Comparison of ENCODE assay signal across 10 mouse cellular contexts in the genomic region with DNA sequence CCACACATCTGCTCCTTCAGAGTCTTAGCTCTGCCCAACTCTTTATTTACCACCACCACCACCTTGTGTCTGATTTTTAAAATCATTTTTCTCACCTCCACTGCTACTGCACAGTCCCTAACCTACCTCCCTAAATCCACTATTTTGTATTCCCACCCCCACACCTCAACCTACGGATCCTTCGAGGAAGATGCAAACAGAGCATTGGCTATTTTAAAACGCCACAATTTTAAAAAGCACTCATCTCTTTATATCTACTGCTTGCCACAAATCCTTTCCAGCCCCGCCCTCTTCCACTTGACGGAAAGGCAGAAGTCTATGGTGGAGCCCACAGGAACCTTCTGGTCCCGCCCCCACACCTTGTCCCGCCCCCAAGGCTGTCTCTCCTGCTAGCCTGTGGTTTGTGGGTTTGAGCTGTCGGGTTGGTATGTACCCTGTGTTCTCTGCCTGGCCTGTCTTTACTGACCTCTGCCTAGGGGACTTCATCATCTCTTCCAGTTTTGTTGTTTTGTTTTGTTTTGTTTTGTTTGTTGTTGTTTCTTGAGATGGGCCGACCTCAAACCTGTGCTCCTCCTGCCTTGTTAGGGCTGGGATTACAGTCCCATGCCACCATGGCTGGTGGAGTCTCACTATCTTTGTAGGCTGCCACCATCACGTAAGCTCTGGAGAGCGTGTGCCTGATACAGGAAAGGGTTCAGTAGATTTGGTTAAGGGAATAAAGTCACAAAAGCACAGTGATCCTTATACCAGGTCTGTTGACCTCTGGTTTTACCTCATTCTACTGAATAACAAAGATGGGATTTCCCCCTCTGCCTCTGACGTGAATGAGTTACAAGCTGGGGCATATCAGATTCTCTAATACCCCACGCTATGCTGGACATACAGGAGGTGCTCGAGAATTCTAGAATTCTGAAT. TPM values are rescaled to one million over a fixed set of nuclear protein-coding genes. Genes with fewer than 3 reads are reported as not detected.
DNase-seq lines count a peak whose midpoint lies in the region; ATAC-seq and TF ChIP-seq lines count a peak whose summit lies in the region.
"Had no signal": no experiment of that assay in that cellular context is flagged by ENCODE, and none has a peak within 500 bp of the region (broad histone marks: within the 10 kb centered on the region; RNA-seq: fewer than 3 reads in every experiment).

No protein-coding gene starts in this region.

- H3K4me2 ChIP-seq in hindbrain, embryonic 11.5 days (replicated peaks; ENCODE audit: low read depth, low read length): no peak overlapping the region

- H3K36me3 ChIP-seq in ES-E14 (ENCODE audit: control insufficient read depth, insufficient read depth, low read length, poor library complexity, severe bottlenecking): no peaks in the 10 kb centered on the region
- no peaks in the 10 kb centered on the region for H3K36me3 ChIP-seq in hindbrain, embryonic 11.5 days (ENCODE audit: control insufficient read depth, insufficient read depth, low read length)

- 84% methylated on average over 14 of the region's 14 CpGs for WGBS in hindbrain, embryonic 11.5 days

- H3K9me3 ChIP-seq in ES-E14 (ENCODE audit: control insufficient read depth, insufficient read depth, low read depth, low read length): no peaks in the 10 kb centered on the region
- H3K9me3 ChIP-seq in hindbrain, embryonic 11.5 days (ENCODE audit: control insufficient read depth, low read length): no peaks in the 10 kb centered on the region

- DNase-seq in B cell, adult 2 months: peak; percentile 80 to 86
- peak; percentile 36 for DNase-seq in ES-E14 (ENCODE audit: low read depth, low spot score)
- DNase-seq in liver: peak; percentile 55
- DNase-seq in gastrocnemius, adult 8-10 months (ENCODE audit: low spot score in 2 of 2): no peak
- DNase-seq in layer of hippocampus, adult 8-10 months (ENCODE audit: low spot score in 2 of 2): no peak
- no peak for DNase-seq in hindbrain, embryonic 11.5 days (ENCODE audit: low spot score)
- DNase-seq in testis, postnatal 14 days (ENCODE audit: low spot score): no peak
- DNase-seq: cerebellum, adult 2 months had no signal

- H3K9ac ChIP-seq in ES-E14 (ENCODE audit: insufficient read depth, low read depth, low read length, poor library complexity, severe bottlenecking): no peak overlapping the region
- H3K9ac ChIP-seq in hindbrain, embryonic 11.5 days (ENCODE audit: low read depth, low read length): no peak overlapping the region

- in situ Hi-C loops in ES-E14 (cut with MboI; ENCODE audit: low sequenced_read_pairs in 2 of 2, unreplicated experiment in 2 of 2): no loop called here

- no peaks in the 10 kb centered on the region for H3K27me3 ChIP-seq in hindbrain, embryonic 11.5 days (ENCODE audit: control insufficient read depth, insufficient read depth, low read length)

- peaks cover 6 to 8% of the 10 kb centered on the region in 2 experiments; a peak in 3 of 4 replicates for H3K4me1 ChIP-seq in ES-E14 (ENCODE audit: control insufficient read depth in 2 of 2, insufficient read depth in 2 of 2, low read length in 2 of 2, poor library complexity in 1 of 2)
- no peaks in the 10 kb centered on the region for H3K4me1 ChIP-seq in hindbrain, embryonic 11.5 days (replicated peaks; ENCODE audit: control insufficient read depth, insufficient read depth, low read length)

- ATAC-seq in neutrophil, adult 5-6 weeks (ENCODE audit: extremely low read depth, insufficient number of reproducible peaks, low FRiP score, poor library complexity, severe bottlenecking): peak; percentile 95
- ATAC-seq in hindbrain, embryonic 11.5 days (ENCODE audit: low FRiP score): no peak

- no peak overlapping the region for H3K4me3 ChIP-seq in ES-E14 (ENCODE audit: insufficient read depth in 1 of 2, low read depth in 1 of 2, low read length in 2 of 2, poor library complexity in 1 of 2, severe bottlenecking in 1 of 2)
- no peak overlapping the region for H3K4me3 ChIP-seq in hindbrain, embryonic 11.5 days (ENCODE audit: low read depth, low read length)
- H3K4me3 ChIP-seq: heart, adult 2 months had no signal

- H3K27ac ChIP-seq in ES-E14 (ENCODE audit: insufficient read depth, low read depth, low read length, poor library complexity, severe bottlenecking): no peak overlapping the region
- H3K27ac ChIP-seq in hindbrain, embryonic 11.5 days (ENCODE audit: low read depth, low read length): no peak overlapping the region
- H3K27ac ChIP-seq: heart, adult 2 months had no signal

TF ChIP-seq in ES-E14, 5 proteins besides CTCF, POLR2A, EP300 and RAD21:
- TF ChIP-seq ZNF384 (IDR thresholded peaks at IDR 0.05; ENCODE audit: low read depth, low read length): no peak
- no peak for TF ChIP-seq MAFK (IDR thresholded peaks at IDR 0.05; ENCODE audit: insufficient read depth, low read depth, low read length)
- TF ChIP-seq ZC3H11A (IDR thresholded peaks at IDR 0.05; ENCODE audit: borderline replicate concordance, low read depth, low read length): no peak
- no peak for TF ChIP-seq CHD2 (IDR thresholded peaks at IDR 0.05; ENCODE audit: low read depth, low read length)
- no peak for TF ChIP-seq HCFC1 (IDR thresholded peaks at IDR 0.05; ENCODE audit: borderline replicate concordance, insufficient read depth, low read length)

RNA-seq across cellular contexts. Expression of gene Tigit, which starts 35.0 kb away (rescaled TPM):
- 0.40 TPM in 1 of 2 replicates, not detected in the other for total RNA-seq in ES-E14 (2012; rRNA removed)
- total RNA-seq in neutrophil, adult 5-6 weeks (2017): not detected in 2 replicates
- not detected for total RNA-seq in gastrocnemius, adult 8-10 months (2022)
- not detected for total RNA-seq in layer of hippocampus, adult 8-10 months (2022)
- not detected in 2 replicates for polyA plus RNA-seq in hindbrain, embryonic 11.5 days (2014; fragmentation: Nextera tagmentation; extraction: Ambion mirVana)
- total RNA-seq: heart, adult 2 months had no signal
- polyA plus RNA-seq: cerebellum, adult 2 months had no signal

RNA-seq across cellular contexts. Expression of gene Drd3, which starts 54.8 kb away (rescaled TPM):
- total RNA-seq in ES-E14 (2012; rRNA removed): 0.45 and 0.69 TPM in 2 replicates
- total RNA-seq in neutrophil, adult 5-6 weeks (2017): not detected in 2 replicates
- total RNA-seq in gastrocnemius, adult 8-10 months (2022): not detected
- under 1 TPM in 1 of 4 experiments, not detected in 3; 0.23 TPM for total RNA-seq in layer of hippocampus, adult 8-10 months (2022)
- polyA plus RNA-seq in hindbrain, embryonic 11.5 days (2014; fragmentation: Nextera tagmentation; extraction: Ambion mirVana): not detected in 2 replicates
- total RNA-seq: heart, adult 2 months had no signal
- polyA plus RNA-seq: heart, adult 2 months had no signal

Comparison
In these comparisons a context has a peak if more than half of its experiments do, and no peak if none do; other contexts are left out.
1. DNase-seq: peak in B cell, adult 2 months (2 of 2), ES-E14 (single experiment) and liver (single experiment); none in gastrocnemius, adult 8-10 months (0 of 2), layer of hippocampus, adult 8-10 months (0 of 2), hindbrain, embryonic 11.5 days (single experiment) and testis, postnatal 14 days (single experiment).